Mouse (Mus musculus): Measurements from ENCODE around the gene Slit1. TPM values are rescaled to one million over a fixed set of nuclear protein-coding genes. Genes with fewer than 3 reads are reported as not detected.

The Slit1 gene
- total RNA-seq, 2 experiments from 2014 or later: 0.07 to 0.12 TPM

GRCm38 (mm10) chr19:41557491-41557890 lies 186.0 kb downstream of the Slit1 start:
- intact Hi-C loops (cut with DNase I): no loop called here
- DNase-seq: no peak

DNA sequence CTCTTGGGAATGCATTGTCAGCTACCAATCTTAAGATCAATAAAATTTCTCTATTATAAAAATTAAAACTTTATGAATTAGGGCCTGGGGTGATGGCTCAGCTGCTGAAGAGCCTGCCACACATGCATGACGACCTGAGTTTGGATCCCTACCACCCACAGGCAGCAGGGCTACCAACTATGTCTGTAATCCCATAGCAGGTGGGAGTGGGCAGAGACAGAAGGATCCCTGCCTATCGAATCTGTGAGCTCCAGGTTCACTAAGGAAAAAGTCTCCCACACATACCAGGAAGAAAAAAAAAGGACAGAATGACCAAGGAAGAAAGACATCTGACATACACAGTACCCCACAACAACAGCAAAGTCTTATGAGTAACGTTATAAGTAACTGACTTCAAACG lies 186.5 kb downstream of the Slit1 start:
- DNase-seq: no peak
- intact Hi-C loops (cut with DNase I): no loop called here

Small RNAs within 50 kb of the gene (microRNA-seq; reads per million reads assigned to microRNA genes)
- gene Mir8091: 0 reads per million in 2 experiments

Other genes starting within 250 kb of the Slit1 start
- 10 to 100 TPM in 1 of 2 experiments, 1 to 10 TPM in 1; 8.9 to 11.0 TPM for gene Gm340, start 161.3 kb downstream of the Slit1 start, total RNA-seq (2021)
- 1 to 10 TPM; 2.5 to 3.5 TPM for gene Arhgap19, start 58.4 kb upstream of the Slit1 start, total RNA-seq (2021)
- 1 to 10 TPM; 2.5 to 3.2 TPM for gene Frat1, start 86.3 kb upstream of the Slit1 start, total RNA-seq (2021)
- 1 to 10 TPM; 5.9 to 6.6 TPM for gene Frat2, start 104.5 kb upstream of the Slit1 start, total RNA-seq (2021)
- 10 to 100 TPM; 10.7 to 12.9 TPM for gene Rrp12, start 152.5 kb upstream of the Slit1 start, total RNA-seq (2021)
- 100 to 1,000 TPM; 115 to 131 TPM for gene Pgam1, start 168.3 kb upstream of the Slit1 start, total RNA-seq (2021)
- 10 to 100 TPM; 11.3 to 13.4 TPM for gene Exosc1, start 189.8 kb upstream of the Slit1 start, total RNA-seq (2021)
- 10 to 100 TPM; 19.9 to 20.9 TPM for gene Zdhhc16, start 189.8 kb upstream of the Slit1 start, total RNA-seq (2021)
- 10 to 100 TPM; 16.7 to 21.2 TPM for gene Mms19, start 237.5 kb upstream of the Slit1 start, total RNA-seq (2021)
- gene Ubtd1, start 238.1 kb upstream of the Slit1 start, total RNA-seq (2021): 10 to 100 TPM; 25.9 to 28.0 TPM